Mouse (Mus musculus) frontal cortex, adult 2 months (tissue): ENCODE data around the gene Map2k4. TPM values are rescaled to one million over a fixed set of nuclear protein-coding genes. Genes with fewer than 3 reads are reported as not detected.

ENCODE experiments used
- polyA plus RNA-seq: library from polyadenylated mRNA; depleted of rRNA; stranded (reverse); fragments of >200 nt; gene quantifications from 2 replicates; pipeline ENCODE4 v1.2.3, GENCODE M21; 2012; rRNA removed

Map2k4 gene
- polyA plus RNA-seq, 1 experiment, result 125 TPM

Other genes with a start within 250 kb of the Map2k4 start
- 10.2 and 10.6 TPM in 2 replicates for gene Zkscan6, start 18.9 kb upstream of the Map2k4 start, polyA plus RNA-seq